Mouse (Mus musculus): ENCODE results near the gene Fam206a. TPM values are rescaled to one million over a fixed set of nuclear protein-coding genes. Genes with fewer than 3 reads are reported as not detected.

Gene Fam206a
- 9.7 and 10.8 TPM in 2 replicates for polyA plus RNA-seq (2012; rRNA removed)

GRCm38 (mm10) chr4:56801907-56802668 is at the start of gene Fam206a, which contains the start of gene Elp1:
TSS of gene Fam206a (plus strand) at chr4:56802345.
TSS of gene Elp1 (minus strand) at chr4:56802331.
- Histone ChIP-seq H3K27ac (ENCODE audit: insufficient read depth, low read length) (peak within 1 kb of the TSS; percentile 91), H3K4me1 (ENCODE audit: control insufficient read depth, insufficient read depth, low read length) (peaks cover 8% of the 10 kb centered on the region; the same call in 1 of the 2 replicates), H3K27me3 (ENCODE audit: control insufficient read depth, insufficient read depth, low read length) (no peaks in the 10 kb centered on the region), H3K4me3 (replicated peaks; ENCODE audit: insufficient read depth, low read depth, low read length) (peak within 1 kb of the TSS; percentile 89)
- under 1% methylated on average over 72 of the region's 72 CpGs for whole genome bisulfite sequencing
- peak; percentile 94 to 99 for DNase-seq
- TF ChIP-seq POLR2A (IDR thresholded peaks at IDR 0.05; ENCODE audit: borderline replicate concordance, insufficient read depth, low read length), result peak; percentile 78
- TF ChIP-seq CTCF (IDR thresholded peaks at IDR 0.05; ENCODE audit: borderline replicate concordance, insufficient read depth, low read depth, low read length), result no peak

- H3K27ac ChIP-seq (ENCODE audit: insufficient read depth, low read length), result no peak overlapping the region
- H3K4me1 ChIP-seq (ENCODE audit: control insufficient read depth, insufficient read depth, low read length), result no peaks in the 10 kb centered on the region
- DNase-seq, result no peak
- no peak overlapping the region for H3K4me3 ChIP-seq (replicated peaks; ENCODE audit: insufficient read depth, low read depth, low read length)
- WGBS, result 93% methylated on average over 5 of the region's 5 CpGs
- no peaks in the 10 kb centered on the region for H3K27me3 ChIP-seq (ENCODE audit: control insufficient read depth, insufficient read depth, low read length)
- TF ChIP-seq CTCF (IDR thresholded peaks at IDR 0.05; ENCODE audit: borderline replicate concordance, insufficient read depth, low read depth, low read length) (no peak), POLR2A (IDR thresholded peaks at IDR 0.05; ENCODE audit: borderline replicate concordance, insufficient read depth, low read length) (no peak)
These were observed 46.1 kb upstream of the Fam206a start for GRCm38 (mm10) chr4:56756021-56756420.

GRCm38 (mm10) chr4:56756966-56757600 is 45.1 kb upstream of the Fam206a start:
- H3K4me1 ChIP-seq (ENCODE audit: control insufficient read depth, insufficient read depth, low read length), result no peaks in the 10 kb centered on the region
- no peak for DNase-seq
- no peak overlapping the region for H3K4me3 ChIP-seq (replicated peaks; ENCODE audit: insufficient read depth, low read depth, low read length)
- H3K27me3 ChIP-seq (ENCODE audit: control insufficient read depth, insufficient read depth, low read length), result no peaks in the 10 kb centered on the region
- TF ChIP-seq CTCF (IDR thresholded peaks at IDR 0.05; ENCODE audit: borderline replicate concordance, insufficient read depth, low read depth, low read length) (no peak), POLR2A (IDR thresholded peaks at IDR 0.05; ENCODE audit: borderline replicate concordance, insufficient read depth, low read length) (no peak)
- WGBS, result 91% methylated on average over 10 of the region's 10 CpGs
- no peak overlapping the region for H3K27ac ChIP-seq (ENCODE audit: insufficient read depth, low read length)

- Histone ChIP-seq H3K27ac (ENCODE audit: insufficient read depth, low read length) (no peak overlapping the region), H3K27me3 (ENCODE audit: control insufficient read depth, insufficient read depth, low read length) (no peaks in the 10 kb centered on the region), H3K4me3 (replicated peaks; ENCODE audit: insufficient read depth, low read depth, low read length) (no peak overlapping the region), H3K4me1 (ENCODE audit: control insufficient read depth, insufficient read depth, low read length) (no peaks in the 10 kb centered on the region)
- TF ChIP-seq POLR2A (IDR thresholded peaks at IDR 0.05; ENCODE audit: borderline replicate concordance, insufficient read depth, low read length), result no peak
- TF ChIP-seq CTCF (IDR thresholded peaks at IDR 0.05; ENCODE audit: borderline replicate concordance, insufficient read depth, low read depth, low read length), result no peak
- 98% methylated on average over 1 of the region's 1 CpGs for WGBS
- no peak for DNase-seq
These were observed 44.5 kb upstream of the Fam206a start for GRCm38 (mm10) chr4:56757693-56758092.

- Histone ChIP-seq H3K4me1 (ENCODE audit: control insufficient read depth, insufficient read depth, low read length) (no peaks in the 10 kb centered on the region), H3K27me3 (ENCODE audit: control insufficient read depth, insufficient read depth, low read length) (no peaks in the 10 kb centered on the region), H3K27ac (ENCODE audit: insufficient read depth, low read length) (no peak overlapping the region), H3K4me3 (replicated peaks; ENCODE audit: insufficient read depth, low read depth, low read length) (no peak overlapping the region)
- no peak for DNase-seq
- TF ChIP-seq CTCF (IDR thresholded peaks at IDR 0.05; ENCODE audit: borderline replicate concordance, insufficient read depth, low read depth, low read length), result no peak
- TF ChIP-seq POLR2A (IDR thresholded peaks at IDR 0.05; ENCODE audit: borderline replicate concordance, insufficient read depth, low read length), result no peak
- WGBS, result 80% methylated on average over 5 of the region's 5 CpGs
These were observed 34.3 kb upstream of the Fam206a start for GRCm38 (mm10) chr4:56767861-56768284.

- 77% methylated on average over 7 of the region's 7 CpGs for WGBS
- H3K4me3 ChIP-seq (replicated peaks; ENCODE audit: insufficient read depth, low read depth, low read length), result no peak overlapping the region
- DNase-seq, result no peak
- TF ChIP-seq CTCF (IDR thresholded peaks at IDR 0.05; ENCODE audit: borderline replicate concordance, insufficient read depth, low read depth, low read length) (no peak), POLR2A (IDR thresholded peaks at IDR 0.05; ENCODE audit: borderline replicate concordance, insufficient read depth, low read length) (no peak)
- H3K4me1 ChIP-seq (ENCODE audit: control insufficient read depth, insufficient read depth, low read length), result no peaks in the 10 kb centered on the region
- no peaks in the 10 kb centered on the region for H3K27me3 ChIP-seq (ENCODE audit: control insufficient read depth, insufficient read depth, low read length)
- H3K27ac ChIP-seq (ENCODE audit: insufficient read depth, low read length), result no peak overlapping the region
These were observed 33.2 kb upstream of the Fam206a start for GRCm38 (mm10) chr4:56768913-56769312.

GRCm38 (mm10) chr4:56771065-56771464 is 31.1 kb upstream of the Fam206a start:
- no peaks in the 10 kb centered on the region for H3K27me3 ChIP-seq (ENCODE audit: control insufficient read depth, insufficient read depth, low read length)
- H3K27ac ChIP-seq (ENCODE audit: insufficient read depth, low read length), result no peak overlapping the region
- no peak for TF ChIP-seq CTCF (IDR thresholded peaks at IDR 0.05; ENCODE audit: borderline replicate concordance, insufficient read depth, low read depth, low read length)
- no peak for TF ChIP-seq POLR2A (IDR thresholded peaks at IDR 0.05; ENCODE audit: borderline replicate concordance, insufficient read depth, low read length)
- H3K4me3 ChIP-seq (replicated peaks; ENCODE audit: insufficient read depth, low read depth, low read length), result no peak overlapping the region
- no peak for DNase-seq
- no peaks in the 10 kb centered on the region for H3K4me1 ChIP-seq (ENCODE audit: control insufficient read depth, insufficient read depth, low read length)
- 86% methylated on average over 1 of the region's 1 CpGs for WGBS

GRCm38 (mm10) chr4:56791373-56791772 is 10.8 kb upstream of the Fam206a start:
- Histone ChIP-seq H3K4me1 (ENCODE audit: control insufficient read depth, insufficient read depth, low read length) (no peaks in the 10 kb centered on the region), H3K27ac (ENCODE audit: insufficient read depth, low read length) (no peak overlapping the region), H3K4me3 (replicated peaks; ENCODE audit: insufficient read depth, low read depth, low read length) (no peak overlapping the region), H3K27me3 (ENCODE audit: control insufficient read depth, insufficient read depth, low read length) (no peaks in the 10 kb centered on the region)
- DNase-seq, result no peak
- TF ChIP-seq CTCF (IDR thresholded peaks at IDR 0.05; ENCODE audit: borderline replicate concordance, insufficient read depth, low read depth, low read length) (no peak), POLR2A (IDR thresholded peaks at IDR 0.05; ENCODE audit: borderline replicate concordance, insufficient read depth, low read length) (no peak)
- WGBS, result 37% methylated on average over 1 of the region's 1 CpGs

All from cerebellum, adult 2 months (tissue).